Mouse (Mus musculus) intestine, embryonic 15.5 days (tissue): Measurements from ENCODE around the gene Aamdc. TPM values are rescaled to one million over a fixed set of nuclear protein-coding genes. Genes with fewer than 3 reads are reported as not detected.

ENCODE experiments used
- polyA plus RNA-seq: library from polyadenylated mRNA; unstranded; fragments of >200 nt; fragmentation: Nextera tagmentation; extraction: Ambion mirVana; gene quantifications from 2 replicates; pipeline ENCODE4 v1.2.1, GENCODE M21; 2015

The Aamdc gene
- polyA plus RNA-seq, 1 experiment from 2014 or later: 54.5 TPM

Other genes starting within 250 kb of the Aamdc start
- gene Usp35, start 247.5 kb downstream of the Aamdc start, polyA plus RNA-seq: 1.1 and 1.2 TPM in 2 replicates
- gene Kctd21, start 247.2 kb downstream of the Aamdc start, polyA plus RNA-seq: 3.3 and 3.6 TPM in 2 replicates
- gene Alg8, start 207.9 kb downstream of the Aamdc start, polyA plus RNA-seq: 53.7 and 55.4 TPM in 2 replicates
- 372 and 444 TPM in 2 replicates for gene Ndufc2, start 179.5 kb downstream of the Aamdc start, polyA plus RNA-seq
- gene Thrsp, start 161.8 kb downstream of the Aamdc start, polyA plus RNA-seq: 0.54 and 0.77 TPM in 2 replicates
- gene Kctd14, start 128.2 kb downstream of the Aamdc start, polyA plus RNA-seq: 4.5 and 9.0 TPM in 2 replicates
- gene Ints4, start 98.5 kb downstream of the Aamdc start, polyA plus RNA-seq: 41.1 and 42.1 TPM in 2 replicates
- gene Rsf1, start 392 bp upstream of the Aamdc start, polyA plus RNA-seq: 16.9 and 18.8 TPM in 2 replicates
- gene Clns1a, start 117.1 kb upstream of the Aamdc start, polyA plus RNA-seq: 155 and 161 TPM in 2 replicates
- 52.1 and 57.2 TPM in 2 replicates for gene Aqp11, start 158.8 kb upstream of the Aamdc start, polyA plus RNA-seq
- 32.7 and 33.0 TPM in 2 replicates for gene Pak1, start 209.0 kb upstream of the Aamdc start, polyA plus RNA-seq